Mouse (Mus musculus): Measurements from ENCODE around the gene Smok3b. TPM values are rescaled to one million over a fixed set of nuclear protein-coding genes. Genes with fewer than 3 reads are reported as not detected.

The Smok3b gene
- polyA plus RNA-seq, 1 experiment from 2014 or later = not detected

DNA sequence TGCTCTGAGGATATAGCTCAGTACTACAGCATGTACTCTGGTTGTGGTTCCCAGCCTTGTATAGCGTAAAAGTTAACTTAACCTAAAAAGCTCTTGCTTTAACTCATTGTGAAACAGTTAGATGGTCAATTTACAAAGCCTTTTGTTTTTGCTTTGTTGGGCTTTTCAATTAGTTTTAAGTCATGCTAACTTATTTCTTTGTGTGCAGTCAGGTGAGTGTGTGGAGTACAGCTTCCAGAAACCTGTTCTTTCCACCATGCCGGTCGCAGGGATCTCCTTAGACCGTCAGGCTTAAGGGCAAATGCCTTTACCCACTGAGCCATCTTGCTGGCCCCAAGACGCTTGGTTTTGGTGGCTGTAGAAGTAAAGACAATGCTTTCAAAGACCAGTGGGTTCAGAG, 69.5 kb downstream of the Smok3b start:
- Histone ChIP-seq H3K4me3 (ENCODE audit: low read length) (no peak overlapping the region), H3K4me2 (ENCODE audit: low read length) (no peak overlapping the region), H3K4me1 (ENCODE audit: control insufficient read depth, insufficient read depth, low read depth, low read length) (peaks cover 14% of the 10 kb centered on the region), H3K27me3 (replicated peaks; ENCODE audit: control insufficient read depth, insufficient read depth, low read length) (no peaks in the 10 kb centered on the region), H3K9me3 (ENCODE audit: control insufficient read depth, low read length) (no peaks in the 10 kb centered on the region), H3K9ac (ENCODE audit: low read depth, low read length) (no peak overlapping the region), H3K36me3 (ENCODE audit: control insufficient read depth, insufficient read depth, low read length) (peaks cover 14% of the 10 kb centered on the region), H3K27ac (ENCODE audit: low read depth, low read length) (no peak overlapping the region)
- no peak for ATAC-seq
- WGBS = 92% methylated on average over 5 of the region's 5 CpGs

DNA sequence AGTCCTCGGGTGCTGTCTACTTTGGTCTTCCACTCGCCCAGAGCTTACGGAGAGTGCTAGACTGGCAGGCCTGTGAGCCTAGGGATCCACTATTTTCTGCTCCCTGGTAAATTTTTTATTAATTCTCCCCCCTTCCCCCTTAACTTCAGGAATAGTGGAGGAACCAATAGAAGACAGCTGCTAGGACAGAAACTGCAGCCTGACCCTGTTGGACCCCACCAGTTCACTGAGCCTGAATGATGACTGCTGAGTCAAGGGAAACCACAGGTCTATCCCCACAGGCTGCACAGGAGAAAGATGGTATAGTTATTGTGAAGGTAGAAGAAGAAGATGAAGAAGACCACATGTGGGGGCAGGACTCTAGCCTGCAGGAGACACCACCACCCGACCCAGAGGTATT, 71.5 kb downstream of the Smok3b start:
- no peaks in the 10 kb centered on the region for H3K9me3 ChIP-seq (ENCODE audit: control insufficient read depth, low read length)
- no peaks in the 10 kb centered on the region for H3K27me3 ChIP-seq (replicated peaks; ENCODE audit: control insufficient read depth, insufficient read depth, low read length)
- H3K27ac ChIP-seq (ENCODE audit: low read depth, low read length) = no peak overlapping the region
- no peak for ATAC-seq
- no peak overlapping the region for H3K4me3 ChIP-seq (ENCODE audit: low read length)
- H3K4me2 ChIP-seq (ENCODE audit: low read length) = no peak overlapping the region
- peaks cover 23% of the 10 kb centered on the region for H3K36me3 ChIP-seq (ENCODE audit: control insufficient read depth, insufficient read depth, low read length)
- no peaks in the 10 kb centered on the region for H3K4me1 ChIP-seq (ENCODE audit: control insufficient read depth, insufficient read depth, low read depth, low read length)
- H3K9ac ChIP-seq (ENCODE audit: low read depth, low read length) = no peak overlapping the region
- 93% methylated on average over 4 of the region's 4 CpGs for WGBS

DNA sequence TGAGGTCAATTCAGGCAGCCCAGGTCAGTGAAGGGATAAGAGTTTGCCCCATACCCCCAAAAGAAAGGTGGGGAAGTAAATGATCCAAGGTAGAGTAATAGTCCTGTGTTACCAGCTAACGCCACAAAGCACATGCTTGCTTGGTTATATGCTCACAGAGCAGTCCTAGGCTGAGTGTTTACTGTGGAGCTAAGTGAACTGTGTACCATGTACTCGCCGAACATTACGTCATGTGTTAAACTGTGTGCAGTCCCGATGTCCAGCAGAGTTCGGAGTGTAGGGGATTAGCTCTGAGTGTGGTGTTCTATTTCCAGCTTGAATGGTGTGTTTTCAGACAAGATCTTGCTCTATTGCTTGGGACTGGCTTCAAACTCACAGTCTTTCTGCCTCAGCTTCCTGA, 73.2 kb downstream of the Smok3b start:
- no peaks in the 10 kb centered on the region for H3K9me3 ChIP-seq (ENCODE audit: control insufficient read depth, low read length)
- no peak overlapping the region for H3K27ac ChIP-seq (ENCODE audit: low read depth, low read length)
- no peak for ATAC-seq
- H3K4me1 ChIP-seq (ENCODE audit: control insufficient read depth, insufficient read depth, low read depth, low read length) = no peaks in the 10 kb centered on the region
- no peaks in the 10 kb centered on the region for H3K27me3 ChIP-seq (replicated peaks; ENCODE audit: control insufficient read depth, insufficient read depth, low read length)
- no peak overlapping the region for H3K4me3 ChIP-seq (ENCODE audit: low read length)
- WGBS = 97% methylated on average over 6 of the region's 6 CpGs
- no peak overlapping the region for H3K9ac ChIP-seq (ENCODE audit: low read depth, low read length)
- no peak overlapping the region for H3K4me2 ChIP-seq (ENCODE audit: low read length)
- peaks cover 34% of the 10 kb centered on the region for H3K36me3 ChIP-seq (ENCODE audit: control insufficient read depth, insufficient read depth, low read length)

Other genes with a start within 250 kb of the Smok3b start
- 34.9 and 41.8 TPM in 2 replicates for gene Ppp1r35, start 242.6 kb upstream of the Smok3b start, polyA plus RNA-seq (2015; fragmentation: Nextera tagmentation; extraction: Ambion mirVana)
- 11.1 and 12.2 TPM in 2 replicates for gene Mepce, start 233.8 kb upstream of the Smok3b start, polyA plus RNA-seq (2015; fragmentation: Nextera tagmentation; extraction: Ambion mirVana)
- 11.2 and 13.5 TPM in 2 replicates for gene Zcwpw1, start 233.6 kb upstream of the Smok3b start, polyA plus RNA-seq (2015; fragmentation: Nextera tagmentation; extraction: Ambion mirVana)
- gene Pilra, start 185.1 kb upstream of the Smok3b start, polyA plus RNA-seq (2015; fragmentation: Nextera tagmentation; extraction: Ambion mirVana) = 0.17 and 0.51 TPM in 2 replicates
- not detected in 2 replicates for gene Pilrb1, start 163.3 kb upstream of the Smok3b start, polyA plus RNA-seq (2015; fragmentation: Nextera tagmentation; extraction: Ambion mirVana)
- gene Pilrb2, start 149.6 kb upstream of the Smok3b start, polyA plus RNA-seq (2015; fragmentation: Nextera tagmentation; extraction: Ambion mirVana) = not detected in 2 replicates
- gene Cyp3a13, start 99.8 kb upstream of the Smok3b start, polyA plus RNA-seq (2015; fragmentation: Nextera tagmentation; extraction: Ambion mirVana) = not detected in 2 replicates
- gene Gjc3, start 58.3 kb upstream of the Smok3b start, polyA plus RNA-seq (2015; fragmentation: Nextera tagmentation; extraction: Ambion mirVana) = 1.9 and 2.0 TPM in 2 replicates
- not detected in 2 replicates for gene Azgp1, start 39.9 kb upstream of the Smok3b start, polyA plus RNA-seq (2015; fragmentation: Nextera tagmentation; extraction: Ambion mirVana)
- gene Smok3a, start 168 bp upstream of the Smok3b start, polyA plus RNA-seq (2015; fragmentation: Nextera tagmentation; extraction: Ambion mirVana) = not detected in 2 replicates
- gene Smok3c, start 31.8 kb downstream of the Smok3b start, polyA plus RNA-seq (2015; fragmentation: Nextera tagmentation; extraction: Ambion mirVana) = not detected in 2 replicates
- gene Zkscan1, start 63.7 kb downstream of the Smok3b start, polyA plus RNA-seq (2015; fragmentation: Nextera tagmentation; extraction: Ambion mirVana) = 15.9 and 20.5 TPM in 2 replicates
- 79.0 and 82.3 TPM in 2 replicates for gene Zscan21, start 95.5 kb downstream of the Smok3b start, polyA plus RNA-seq (2015; fragmentation: Nextera tagmentation; extraction: Ambion mirVana)
- 22.7 and 22.9 TPM in 2 replicates for gene Zfp113, start 134.3 kb downstream of the Smok3b start, polyA plus RNA-seq (2015; fragmentation: Nextera tagmentation; extraction: Ambion mirVana)
- 319 and 340 TPM in 2 replicates for gene Cops6, start 139.6 kb downstream of the Smok3b start, polyA plus RNA-seq (2015; fragmentation: Nextera tagmentation; extraction: Ambion mirVana)
- 20.3 and 22.9 TPM in 2 replicates for gene Ap4m1, start 150.6 kb downstream of the Smok3b start, polyA plus RNA-seq (2015; fragmentation: Nextera tagmentation; extraction: Ambion mirVana)
- gene Mcm7, start 151.0 kb downstream of the Smok3b start, polyA plus RNA-seq (2015; fragmentation: Nextera tagmentation; extraction: Ambion mirVana) = 68.0 and 80.4 TPM in 2 replicates
- 64.7 and 75.2 TPM in 2 replicates for gene Taf6, start 166.0 kb downstream of the Smok3b start, polyA plus RNA-seq (2015; fragmentation: Nextera tagmentation; extraction: Ambion mirVana)
- 28.2 and 30.3 TPM in 2 replicates for gene Cnpy4, start 166.1 kb downstream of the Smok3b start, polyA plus RNA-seq (2015; fragmentation: Nextera tagmentation; extraction: Ambion mirVana)
- 12.8 and 14.5 TPM in 2 replicates for gene Mblac1, start 172.9 kb downstream of the Smok3b start, polyA plus RNA-seq (2015; fragmentation: Nextera tagmentation; extraction: Ambion mirVana)
- gene Nxpe5, start 204.5 kb downstream of the Smok3b start, polyA plus RNA-seq (2015; fragmentation: Nextera tagmentation; extraction: Ambion mirVana) = 0.06 TPM in 1 of 2 replicates, not detected in the other
- gene Lamtor4, start 234.1 kb downstream of the Smok3b start, polyA plus RNA-seq (2015; fragmentation: Nextera tagmentation; extraction: Ambion mirVana) = 107 and 120 TPM in 2 replicates
- 15.3 and 18.4 TPM in 2 replicates for gene BC037034, start 242.6 kb downstream of the Smok3b start, polyA plus RNA-seq (2015; fragmentation: Nextera tagmentation; extraction: Ambion mirVana)

Data from hindbrain, embryonic 16.5 days (tissue).